Mouse (Mus musculus): ENCODE results near the gene Sptbn1. TPM values are rescaled to one million over a fixed set of nuclear protein-coding genes. Genes with fewer than 3 reads are reported as not detected.
A peak's percentile ranks its signal among the peaks of the same experiment; 100 is the strongest.

Sptbn1 gene
- polyA plus RNA-seq, 1 experiment from 2014 or later = 164 TPM

DNA sequence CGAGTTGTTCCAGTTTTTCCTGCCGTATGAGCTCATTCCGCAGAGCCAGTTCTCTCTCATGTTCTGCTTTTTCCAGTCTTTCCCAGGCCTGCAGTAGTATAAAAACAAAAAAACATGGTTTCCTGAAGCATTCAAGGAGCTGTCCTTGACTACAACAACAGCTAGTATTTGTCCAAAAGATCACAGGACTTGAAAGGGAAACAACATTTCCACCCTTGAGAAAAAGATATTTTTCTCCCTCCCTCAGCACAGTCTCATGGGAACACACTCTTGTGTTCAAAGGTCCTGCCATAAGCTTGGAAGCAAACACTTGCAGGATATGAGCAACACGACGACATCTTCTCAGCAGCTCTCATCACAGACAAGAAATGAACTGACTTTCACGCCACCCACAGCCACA is 124.9 kb downstream of the Sptbn1 start:
- peak; percentile 21; the same call in 1 of the 2 replicates for ATAC-seq (replicated peaks; ENCODE audit: extremely low read depth, insufficient read depth, low FRiP score)
- 71% methylated on average over 6 of the region's 6 CpGs for WGBS
- H3K27ac ChIP-seq (ENCODE audit: low read length) = peak overlapping the region; percentile 71

DNA sequence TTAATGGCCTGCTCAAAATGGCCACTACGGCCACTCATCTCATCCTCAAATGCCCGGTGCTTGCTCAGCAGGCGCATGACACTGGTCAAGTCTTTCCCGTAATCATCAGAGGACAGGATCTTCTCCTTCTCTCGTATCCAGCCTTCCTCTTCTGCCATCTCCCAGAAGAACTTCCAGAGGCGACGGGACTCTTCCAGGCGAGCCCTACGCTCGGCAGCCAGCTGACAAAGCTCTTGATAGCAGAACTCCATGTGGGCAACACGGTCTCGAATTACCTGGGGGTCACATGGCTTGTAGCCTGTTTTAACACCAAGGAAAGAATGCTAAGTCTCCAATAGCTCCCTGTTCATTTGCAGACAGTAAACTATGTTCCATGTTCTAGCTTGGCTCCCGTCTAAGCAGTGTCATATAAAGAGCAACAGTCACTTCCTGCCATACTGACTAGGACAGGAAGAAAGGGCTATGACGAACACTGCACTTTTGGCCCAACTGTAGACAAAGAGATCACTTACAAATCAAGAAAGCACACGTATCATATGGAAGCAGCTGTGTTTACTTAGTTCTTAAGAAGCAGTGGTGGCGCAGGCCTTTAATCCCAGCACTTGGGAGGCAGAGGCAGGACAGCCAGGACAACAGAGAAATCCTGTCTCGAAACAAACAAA is 128.7 kb downstream of the Sptbn1 start:
- H3K4me2 ChIP-seq (ENCODE audit: low read depth, low read length) = no peak overlapping the region
- ATAC-seq (replicated peaks; ENCODE audit: extremely low read depth, insufficient read depth, low FRiP score) = peak; percentile 57
- no peak overlapping the region for H3K9ac ChIP-seq (ENCODE audit: low read length)
- 53% methylated on average over 17 of the region's 17 CpGs for WGBS
- peaks cover 10% of the 10 kb centered on the region for H3K4me1 ChIP-seq (ENCODE audit: control insufficient read depth, insufficient read depth, low read length)
- no peaks in the 10 kb centered on the region for H3K27me3 ChIP-seq (ENCODE audit: control insufficient read depth, insufficient read depth, low read length)
- H3K36me3 ChIP-seq (ENCODE audit: control insufficient read depth, insufficient read depth) = peaks cover 88% of the 10 kb centered on the region
- H3K4me3 ChIP-seq (ENCODE audit: low read length) = no peak overlapping the region
- no peaks in the 10 kb centered on the region for H3K9me3 ChIP-seq (replicated peaks; ENCODE audit: control insufficient read depth, low read length)
- peak overlapping the region; percentile 51 for H3K27ac ChIP-seq (ENCODE audit: low read length)

More for the DNA sequence above, 124.9 kb downstream of the Sptbn1 start:
- H3K36me3 ChIP-seq (ENCODE audit: control insufficient read depth, insufficient read depth) = peaks cover 79% of the 10 kb centered on the region
- peaks cover 4% of the 10 kb centered on the region for H3K4me1 ChIP-seq (ENCODE audit: control insufficient read depth, insufficient read depth, low read length)
- H3K27me3 ChIP-seq (ENCODE audit: control insufficient read depth, insufficient read depth, low read length) = no peaks in the 10 kb centered on the region
- H3K4me2 ChIP-seq (ENCODE audit: low read depth, low read length) = no peak overlapping the region
- H3K9me3 ChIP-seq (replicated peaks; ENCODE audit: control insufficient read depth, low read length) = no peaks in the 10 kb centered on the region
- no peak overlapping the region for H3K9ac ChIP-seq (ENCODE audit: low read length)
- no peak overlapping the region for H3K4me3 ChIP-seq (ENCODE audit: low read length)

DNA sequence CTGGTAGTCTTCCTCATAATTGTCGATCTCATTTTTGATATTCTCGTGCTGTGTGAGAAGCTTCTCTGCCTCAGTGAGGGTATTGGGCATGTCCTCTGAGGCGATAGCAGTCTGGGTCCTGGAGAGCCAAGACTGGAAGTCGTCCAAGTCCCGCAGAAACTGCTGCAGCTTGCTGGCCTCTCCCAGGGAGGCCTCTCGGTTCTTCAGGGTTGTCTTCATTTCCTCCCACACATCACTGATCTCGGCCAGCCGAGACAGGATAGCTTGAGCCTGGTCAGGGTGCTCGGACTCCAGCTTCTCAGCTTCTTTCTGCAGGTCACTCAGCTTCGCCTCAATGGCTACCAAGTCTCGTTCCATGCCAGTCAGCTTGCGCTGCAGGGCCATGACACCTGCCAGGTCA is 130.9 kb downstream of the Sptbn1 start:
- Histone ChIP-seq H3K9ac (ENCODE audit: low read length) (no peak overlapping the region), H3K27ac (ENCODE audit: low read length) (peak overlapping the region; percentile 16; the same call in 1 of the 2 replicates), H3K4me2 (ENCODE audit: low read depth, low read length) (no peak overlapping the region), H3K27me3 (ENCODE audit: control insufficient read depth, insufficient read depth, low read length) (no peaks in the 10 kb centered on the region), H3K4me3 (ENCODE audit: low read length) (no peak overlapping the region), H3K36me3 (ENCODE audit: control insufficient read depth, insufficient read depth) (peaks cover 86% of the 10 kb centered on the region), H3K4me1 (ENCODE audit: control insufficient read depth, insufficient read depth, low read length) (peaks cover 10% of the 10 kb centered on the region), H3K9me3 (replicated peaks; ENCODE audit: control insufficient read depth, low read length) (no peaks in the 10 kb centered on the region)
- ATAC-seq (replicated peaks; ENCODE audit: extremely low read depth, insufficient read depth, low FRiP score) = no peak
- WGBS = 55% methylated on average over 12 of the region's 12 CpGs

DNA sequence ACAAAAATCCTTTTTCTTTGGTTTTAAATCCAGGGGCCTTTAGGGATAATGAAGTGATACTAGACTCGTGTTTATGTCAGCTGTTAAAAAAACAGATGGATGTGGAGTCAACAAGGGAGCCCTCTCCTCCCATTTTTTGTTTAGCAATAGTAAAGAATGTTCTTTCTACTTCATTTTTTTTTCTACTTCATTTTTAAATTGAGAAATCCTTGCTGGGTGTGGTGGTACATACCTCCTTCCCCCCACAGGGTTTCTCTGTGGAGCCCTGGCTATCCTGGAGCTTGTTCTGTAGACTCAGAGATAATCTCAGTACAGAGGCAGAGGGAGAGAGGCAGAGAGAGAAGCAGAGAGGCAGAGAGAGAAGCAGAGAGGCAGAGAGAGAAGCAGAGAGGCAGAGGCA is 133.9 kb downstream of the Sptbn1 start:
- ATAC-seq (replicated peaks; ENCODE audit: extremely low read depth, insufficient read depth, low FRiP score) = no peak
- WGBS = 64% methylated on average over 1 of the region's 1 CpGs
- H3K9me3 ChIP-seq (replicated peaks; ENCODE audit: control insufficient read depth, low read length) = no peaks in the 10 kb centered on the region
- no peaks in the 10 kb centered on the region for H3K27me3 ChIP-seq (ENCODE audit: control insufficient read depth, insufficient read depth, low read length)
- no peak overlapping the region for H3K9ac ChIP-seq (ENCODE audit: low read length)
- H3K36me3 ChIP-seq (ENCODE audit: control insufficient read depth, insufficient read depth) = peaks cover 77% of the 10 kb centered on the region
- no peak overlapping the region for H3K4me2 ChIP-seq (ENCODE audit: low read depth, low read length)
- peaks cover 9% of the 10 kb centered on the region for H3K4me1 ChIP-seq (ENCODE audit: control insufficient read depth, insufficient read depth, low read length)
- H3K27ac ChIP-seq (ENCODE audit: low read length) = no peak overlapping the region
- no peak overlapping the region for H3K4me3 ChIP-seq (ENCODE audit: low read length)

DNA sequence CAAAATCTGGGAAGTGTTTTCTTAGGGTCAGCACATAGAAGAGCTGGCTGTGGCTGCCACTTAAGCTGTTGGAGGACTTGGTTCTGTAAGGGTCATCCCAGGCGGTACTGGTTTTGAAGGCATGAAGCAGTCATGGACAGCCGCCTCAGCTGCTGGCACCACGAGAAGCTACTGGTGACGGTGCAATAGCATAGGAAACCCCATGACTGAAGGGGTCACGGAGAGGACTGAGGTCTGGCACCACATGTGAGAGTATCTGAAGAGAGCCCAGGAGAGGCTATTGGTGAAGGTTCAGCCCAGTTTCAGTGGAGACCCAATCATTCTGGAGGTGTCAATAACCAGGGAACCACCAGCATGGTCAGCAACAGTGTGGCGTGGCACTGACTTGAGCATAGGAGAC is 135.4 kb downstream of the Sptbn1 start:
- peaks cover 9% of the 10 kb centered on the region for H3K4me1 ChIP-seq (ENCODE audit: control insufficient read depth, insufficient read depth, low read length)
- no peaks in the 10 kb centered on the region for H3K27me3 ChIP-seq (ENCODE audit: control insufficient read depth, insufficient read depth, low read length)
- 0 out of 2 replicates have a peak overlapping the region, but pooled peaks have one; percentile 9 for H3K27ac ChIP-seq (ENCODE audit: low read length)
- no peak overlapping the region for H3K4me2 ChIP-seq (ENCODE audit: low read depth, low read length)
- H3K9ac ChIP-seq (ENCODE audit: low read length) = no peak overlapping the region
- no peaks in the 10 kb centered on the region for H3K9me3 ChIP-seq (replicated peaks; ENCODE audit: control insufficient read depth, low read length)
- 83% methylated on average over 6 of the region's 6 CpGs for WGBS
- no peak for ATAC-seq (replicated peaks; ENCODE audit: extremely low read depth, insufficient read depth, low FRiP score)
- H3K36me3 ChIP-seq (ENCODE audit: control insufficient read depth, insufficient read depth) = peaks cover 74% of the 10 kb centered on the region
- H3K4me3 ChIP-seq (ENCODE audit: low read length) = no peak overlapping the region

DNA sequence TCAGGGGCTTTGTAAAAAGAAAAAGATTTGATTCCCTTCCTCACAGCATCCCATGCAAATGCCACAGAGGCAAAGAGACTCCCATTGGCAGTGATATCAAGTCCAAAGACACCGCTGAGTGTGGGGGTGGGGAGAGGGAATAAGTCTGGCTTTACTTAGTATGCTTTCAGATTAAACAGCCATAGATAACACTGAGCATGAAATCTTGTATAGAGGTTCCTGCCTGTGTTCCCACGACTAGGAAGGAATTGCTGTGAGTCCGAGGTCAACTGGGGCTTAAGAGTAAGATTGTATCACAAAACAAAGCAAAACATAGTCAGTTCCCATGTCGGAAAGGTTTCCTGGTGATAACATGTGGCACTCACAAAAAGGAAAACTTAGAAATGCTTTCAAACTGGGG is 136.3 kb downstream of the Sptbn1 start:
- Histone ChIP-seq H3K9me3 (replicated peaks; ENCODE audit: control insufficient read depth, low read length) (no peaks in the 10 kb centered on the region), H3K27ac (ENCODE audit: low read length) (peak overlapping the region; percentile 14; the same call in 1 of the 2 replicates), H3K27me3 (ENCODE audit: control insufficient read depth, insufficient read depth, low read length) (no peaks in the 10 kb centered on the region), H3K4me2 (ENCODE audit: low read depth, low read length) (no peak overlapping the region), H3K9ac (ENCODE audit: low read length) (no peak overlapping the region), H3K4me3 (ENCODE audit: low read length) (no peak overlapping the region), H3K4me1 (ENCODE audit: control insufficient read depth, insufficient read depth, low read length) (0 out of 2 replicates have a peak, but pooled peaks cover 3% of the 10 kb centered on the region), H3K36me3 (ENCODE audit: control insufficient read depth, insufficient read depth) (peaks cover 72% of the 10 kb centered on the region)
- 0 out of 2 replicates have a peak, but pooled peaks have one; percentile 20 for ATAC-seq (replicated peaks; ENCODE audit: extremely low read depth, insufficient read depth, low FRiP score)
- WGBS = 50% methylated on average over 4 of the region's 4 CpGs

DNA sequence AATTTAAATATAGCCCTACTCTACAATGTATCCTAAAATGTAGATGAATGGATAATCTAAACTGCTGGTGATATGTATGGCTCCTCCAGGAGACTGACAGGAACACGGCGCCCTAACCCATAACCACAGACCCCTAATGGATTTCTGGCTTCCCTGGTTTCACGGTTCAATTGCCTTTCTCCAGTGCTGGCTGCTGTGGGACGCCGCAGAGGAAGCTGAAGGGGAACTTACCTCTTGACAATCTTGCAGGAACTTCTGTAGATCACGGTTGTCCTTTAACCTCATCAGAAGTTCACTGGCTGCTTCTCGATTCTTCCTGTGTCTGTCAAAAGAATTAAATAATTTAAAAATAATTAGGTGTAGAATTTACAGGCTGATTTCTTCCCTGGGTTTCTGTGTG is 138.6 kb downstream of the Sptbn1 start:
- Histone ChIP-seq H3K36me3 (ENCODE audit: control insufficient read depth, insufficient read depth) (peaks cover 72% of the 10 kb centered on the region), H3K4me1 (ENCODE audit: control insufficient read depth, insufficient read depth, low read length) (0 out of 2 replicates have a peak, but pooled peaks cover 3% of the 10 kb centered on the region), H3K9ac (ENCODE audit: low read length) (no peak overlapping the region), H3K27ac (ENCODE audit: low read length) (no peak overlapping the region), H3K4me3 (ENCODE audit: low read length) (no peak overlapping the region), H3K27me3 (ENCODE audit: control insufficient read depth, insufficient read depth, low read length) (no peaks in the 10 kb centered on the region), H3K4me2 (ENCODE audit: low read depth, low read length) (no peak overlapping the region), H3K9me3 (replicated peaks; ENCODE audit: control insufficient read depth, low read length) (no peaks in the 10 kb centered on the region)
- ATAC-seq (replicated peaks; ENCODE audit: extremely low read depth, insufficient read depth, low FRiP score) = no peak
- 85% methylated on average over 7 of the region's 7 CpGs for WGBS

DNA sequence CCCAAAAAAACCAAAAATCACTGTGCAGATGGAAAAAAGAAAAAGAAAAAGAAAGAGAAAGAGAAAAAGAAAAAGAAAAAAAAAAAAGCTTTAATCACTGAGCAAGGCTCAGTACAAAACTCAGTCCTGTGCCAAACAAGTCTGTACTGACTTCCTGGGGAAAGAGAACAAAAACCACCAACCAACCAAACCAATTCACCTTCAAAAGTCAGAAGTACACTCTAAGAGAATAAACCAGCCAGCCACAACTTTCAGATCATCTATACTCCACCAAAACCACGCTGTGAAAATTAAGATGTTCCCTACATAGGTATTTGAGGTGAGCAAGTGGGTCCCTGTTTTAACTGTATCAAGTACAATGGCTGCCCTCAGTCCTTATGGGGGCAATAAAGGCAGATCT is 141.1 kb downstream of the Sptbn1 start:
- Histone ChIP-seq H3K27me3 (ENCODE audit: control insufficient read depth, insufficient read depth, low read length) (no peaks in the 10 kb centered on the region), H3K9me3 (replicated peaks; ENCODE audit: control insufficient read depth, low read length) (no peaks in the 10 kb centered on the region), H3K4me2 (ENCODE audit: low read depth, low read length) (no peak overlapping the region), H3K9ac (ENCODE audit: low read length) (no peak overlapping the region), H3K36me3 (ENCODE audit: control insufficient read depth, insufficient read depth) (peaks cover 78% of the 10 kb centered on the region), H3K4me1 (ENCODE audit: control insufficient read depth, insufficient read depth, low read length) (0 out of 2 replicates have a peak, but pooled peaks cover 3% of the 10 kb centered on the region), H3K4me3 (ENCODE audit: low read length) (no peak overlapping the region), H3K27ac (ENCODE audit: low read length) (no peak overlapping the region)
- ATAC-seq (replicated peaks; ENCODE audit: extremely low read depth, insufficient read depth, low FRiP score) = no peak
- WGBS = 85% methylated on average over 1 of the region's 1 CpGs

DNA sequence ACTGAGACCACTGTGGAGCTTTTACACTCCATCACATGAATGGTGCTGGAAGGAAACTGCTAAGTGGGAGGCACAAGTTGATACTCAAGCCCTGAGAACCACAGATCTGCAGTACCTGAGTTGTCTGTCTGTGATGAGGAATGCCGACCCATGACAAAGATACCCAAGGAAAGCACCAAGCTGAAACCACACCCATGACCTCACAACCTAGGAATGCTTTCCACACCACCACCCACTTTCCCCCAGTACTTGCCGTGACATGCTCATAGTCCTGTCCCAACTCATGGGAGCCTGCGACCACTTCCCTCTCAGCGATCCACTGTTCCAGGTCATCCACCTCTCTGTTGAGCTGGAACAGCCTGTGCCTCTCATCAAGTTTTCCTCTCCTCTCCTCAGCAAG is 149.9 kb downstream of the Sptbn1 start:
- Histone ChIP-seq H3K9me3 (replicated peaks; ENCODE audit: control insufficient read depth, low read length) (no peaks in the 10 kb centered on the region), H3K4me1 (ENCODE audit: control insufficient read depth, insufficient read depth, low read length) (no peaks in the 10 kb centered on the region), H3K27ac (ENCODE audit: low read length) (no peak overlapping the region), H3K9ac (ENCODE audit: low read length) (no peak overlapping the region), H3K36me3 (ENCODE audit: control insufficient read depth, insufficient read depth) (peaks cover 93% of the 10 kb centered on the region), H3K4me2 (ENCODE audit: low read depth, low read length) (no peak overlapping the region), H3K4me3 (ENCODE audit: low read length) (no peak overlapping the region), H3K27me3 (ENCODE audit: control insufficient read depth, insufficient read depth, low read length) (no peaks in the 10 kb centered on the region)
- no peak for ATAC-seq (replicated peaks; ENCODE audit: extremely low read depth, insufficient read depth, low FRiP score)
- 75% methylated on average over 4 of the region's 4 CpGs for WGBS

Data from heart, embryonic 16.5 days (tissue).